Mouse (Mus musculus): Measurements from ENCODE around the gene Trappc6b. TPM values are rescaled to one million over a fixed set of nuclear protein-coding genes. Genes with fewer than 3 reads are reported as not detected.

Gene Trappc6b
- total and polyA plus RNA-seq, 3 experiments, result 45.9 to 75.3 TPM; not detected in 1

GRCm38 (mm10) chr12:59074052-59074451 lies 12.8 kb upstream of the Trappc6b start:
- Histone ChIP-seq H3K36me3 (ENCODE audit: control insufficient read depth in 1 of 2, insufficient read depth in 2 of 2, low read length in 2 of 2) (peaks cover 9 to 29% of the 10 kb centered on the region in 2 experiments), H3K4me1 (ENCODE audit: control insufficient read depth in 1 of 2, insufficient read depth in 2 of 2, low read length in 2 of 2) (no peaks in the 10 kb centered on the region), H3K9ac (ENCODE audit: control insufficient read depth, low read depth, low read length, poor library complexity, severe bottlenecking) (no peak overlapping the region), H3K27ac (ENCODE audit: control insufficient read depth, low read depth, low read length) (no peak overlapping the region), H3K79me2 (ENCODE audit: control insufficient read depth, insufficient read depth, low read length, poor library complexity) (peaks cover 2% of the 10 kb centered on the region; the same call in 1 of the 2 replicates), H3K9me3 (replicated peaks; ENCODE audit: insufficient read depth, low read length) (no peaks in the 10 kb centered on the region), H3K27me3 (ENCODE audit: control insufficient read depth in 1 of 2, insufficient read depth in 2 of 2, low read length in 2 of 2) (no peaks in the 10 kb centered on the region), H3K4me3 (ENCODE audit: control insufficient read depth in 1 of 2, insufficient read depth in 1 of 2, low read depth in 2 of 2, low read length in 2 of 2) (no peak overlapping the region)
- DNase-seq (ENCODE audit: low read depth, low spot score), result no peak
- no peak for TF ChIP-seq TBP (IDR thresholded peaks at IDR 0.05; ENCODE audit: low read depth, low read length)

GRCm38 (mm10) chr12:59072286-59072685 lies 11.0 kb upstream of the Trappc6b start:
- DNase-seq (ENCODE audit: low read depth, low spot score), result no peak
- Histone ChIP-seq H3K9ac (ENCODE audit: control insufficient read depth, low read depth, low read length, poor library complexity, severe bottlenecking) (no peak overlapping the region), H3K27me3 (ENCODE audit: control insufficient read depth in 1 of 2, insufficient read depth in 2 of 2, low read length in 2 of 2) (no peaks in the 10 kb centered on the region), H3K9me3 (replicated peaks; ENCODE audit: insufficient read depth, low read length) (no peaks in the 10 kb centered on the region), H3K36me3 (ENCODE audit: control insufficient read depth in 1 of 2, insufficient read depth in 2 of 2, low read length in 2 of 2) (peaks cover 20 to 40% of the 10 kb centered on the region in 2 experiments), H3K79me2 (ENCODE audit: control insufficient read depth, insufficient read depth, low read length, poor library complexity) (peaks cover 17% of the 10 kb centered on the region), H3K4me1 (ENCODE audit: control insufficient read depth in 1 of 2, insufficient read depth in 2 of 2, low read length in 2 of 2) (peaks cover 0 to 9% of the 10 kb centered on the region in 2 experiments; a peak in 1 of 4 replicates), H3K27ac (ENCODE audit: control insufficient read depth, low read depth, low read length) (no peak overlapping the region), H3K4me3 (ENCODE audit: control insufficient read depth in 1 of 2, insufficient read depth in 1 of 2, low read depth in 2 of 2, low read length in 2 of 2) (no peak overlapping the region)
- TF ChIP-seq ZC3H11A (IDR thresholded peaks at IDR 0.05; ENCODE audit: low read depth, low read length), result no peak
- no peak for TF ChIP-seq MAFK (IDR thresholded peaks at IDR 0.05; ENCODE audit: borderline replicate concordance, low read depth, low read length)
- no peak for TF ChIP-seq POLR2AphosphoS2 (IDR thresholded peaks at IDR 0.05; ENCODE audit: low read length)
- no peak for TF ChIP-seq MYC (IDR thresholded peaks at IDR 0.05; ENCODE audit: low read depth, low read length)
- no peak for TF ChIP-seq NRF1 (IDR thresholded peaks at IDR 0.05; ENCODE audit: insufficient read depth, low read depth, low read length, poor library complexity, severe bottlenecking)
- no peak for TF ChIP-seq USF1 (IDR thresholded peaks at IDR 0.05; ENCODE audit: low read depth, low read length)
- TF ChIP-seq ETS1 (IDR thresholded peaks at IDR 0.05; ENCODE audit: low read depth, low read length), result no peak

DNA sequence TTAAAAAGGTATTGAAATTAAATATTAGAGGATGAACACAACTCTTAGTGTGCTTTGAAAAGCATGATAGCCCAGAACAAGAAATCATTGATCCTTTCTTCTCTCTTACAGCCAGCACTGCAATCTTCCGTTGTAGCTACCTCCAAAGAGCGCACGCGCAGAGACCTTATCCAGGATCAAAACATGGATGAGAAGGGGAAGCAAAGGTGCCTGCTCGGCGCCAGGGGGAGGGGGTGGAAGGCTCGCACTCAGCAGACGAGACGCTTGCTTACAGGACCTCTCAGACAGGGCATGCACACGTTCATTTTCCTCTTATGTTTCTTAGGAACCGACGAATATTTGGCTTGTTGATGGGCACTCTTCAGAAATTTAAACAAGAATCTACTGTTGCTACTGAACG lies 7.5 kb upstream of the Trappc6b start:
- H3K4me1 ChIP-seq (ENCODE audit: control insufficient read depth in 1 of 2, insufficient read depth in 2 of 2, low read length in 2 of 2), result peaks cover 3 to 11% of the 10 kb centered on the region in 2 experiments; a peak in 2 of 4 replicates
- TF ChIP-seq JUND (IDR thresholded peaks at IDR 0.05; ENCODE audit: low read depth, low read length) (no peak), ETS1 (IDR thresholded peaks at IDR 0.05; ENCODE audit: low read depth, low read length) (no peak), ELF1 (IDR thresholded peaks at IDR 0.05; ENCODE audit: low read depth, low read length) (no peak), RAD21 (IDR thresholded peaks at IDR 0.05; ENCODE audit: low read depth, low read length) (no peak), E2F4 (IDR thresholded peaks at IDR 0.05; ENCODE audit: borderline replicate concordance, low read depth, low read length) (no peak), MAZ (IDR thresholded peaks at IDR 0.05; ENCODE audit: low read depth, low read length) (no peak), HCFC1 (IDR thresholded peaks at IDR 0.05; ENCODE audit: low read depth, low read length) (no peak), TBP (IDR thresholded peaks at IDR 0.05; ENCODE audit: low read depth, low read length) (no peak), MXI1 (IDR thresholded peaks at IDR 0.05; ENCODE audit: low read depth, low read length) (no peak), POLR2AphosphoS2 (IDR thresholded peaks at IDR 0.05; ENCODE audit: low read length) (no peak)
- H3K9me3 ChIP-seq (replicated peaks; ENCODE audit: insufficient read depth, low read length), result no peaks in the 10 kb centered on the region
- H3K36me3 ChIP-seq (ENCODE audit: control insufficient read depth in 1 of 2, insufficient read depth in 2 of 2, low read length in 2 of 2), result peaks cover 27 to 40% of the 10 kb centered on the region in 2 experiments
- peaks cover 22% of the 10 kb centered on the region for H3K79me2 ChIP-seq (ENCODE audit: control insufficient read depth, insufficient read depth, low read length, poor library complexity)
- no peak overlapping the region for H3K4me3 ChIP-seq (ENCODE audit: control insufficient read depth in 1 of 2, insufficient read depth in 1 of 2, low read depth in 2 of 2, low read length in 2 of 2)
- H3K27ac ChIP-seq (ENCODE audit: control insufficient read depth, low read depth, low read length), result no peak overlapping the region
- DNase-seq (ENCODE audit: low read depth, low spot score), result no peak
- H3K9ac ChIP-seq (ENCODE audit: control insufficient read depth, low read depth, low read length, poor library complexity, severe bottlenecking), result no peak overlapping the region
- no peaks in the 10 kb centered on the region for H3K27me3 ChIP-seq (ENCODE audit: control insufficient read depth in 1 of 2, insufficient read depth in 2 of 2, low read length in 2 of 2)
